Mouse (Mus musculus) cerebellum, adult 9-11 months (tissue): ENCODE results near the gene Cobll1.
"Not testable (repeated sequence)": the region's sequence is repeated elsewhere in the genome, so short reads cannot be mapped to it uniquely, and the experiment has no call there.

Source experiments
- DNase-seq: peaks from one replicate; pipeline ENCODE4 v3.0.0; 2022

The Cobll1 gene

DNA sequence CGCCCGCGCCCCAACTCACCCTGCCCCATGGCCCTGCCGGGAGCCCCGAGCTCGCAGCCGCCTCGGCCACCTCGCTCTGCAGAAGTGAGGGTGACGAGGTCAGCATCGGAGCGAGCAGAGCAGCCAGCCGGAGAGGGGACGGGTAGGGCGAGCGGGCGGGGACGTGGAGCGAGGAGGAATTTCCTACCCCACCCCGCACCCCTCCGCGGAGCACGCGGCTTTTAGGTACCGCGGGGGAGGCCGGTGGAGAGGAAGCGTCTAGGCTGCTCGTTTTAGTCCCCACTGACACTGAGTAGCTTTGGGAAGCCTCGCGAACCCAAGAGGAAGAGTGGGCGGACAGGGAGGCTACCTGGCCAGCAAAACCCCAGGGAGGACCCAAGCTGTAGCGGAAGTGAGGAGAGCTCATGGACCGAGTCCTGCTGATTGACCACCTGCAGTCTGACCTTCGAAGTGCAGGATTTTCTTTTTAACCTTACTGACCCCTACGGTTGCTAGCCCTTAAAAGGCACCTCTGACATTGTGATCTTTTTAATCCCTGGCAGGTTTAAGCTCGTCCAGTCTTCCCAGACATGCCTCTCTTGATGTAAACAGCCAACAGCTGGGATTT is at the start of gene Cobll1:
Gene Cobll1, minus strand, starts transcription at position 440 of the 607 bp plus-strand sequence.
- DNase-seq, result peak; percentile 13

GRCm38 (mm10) chr2:65288696-65289095 is 49.5 kb upstream of the Cobll1 start:
- no peak for DNase-seq

DNA sequence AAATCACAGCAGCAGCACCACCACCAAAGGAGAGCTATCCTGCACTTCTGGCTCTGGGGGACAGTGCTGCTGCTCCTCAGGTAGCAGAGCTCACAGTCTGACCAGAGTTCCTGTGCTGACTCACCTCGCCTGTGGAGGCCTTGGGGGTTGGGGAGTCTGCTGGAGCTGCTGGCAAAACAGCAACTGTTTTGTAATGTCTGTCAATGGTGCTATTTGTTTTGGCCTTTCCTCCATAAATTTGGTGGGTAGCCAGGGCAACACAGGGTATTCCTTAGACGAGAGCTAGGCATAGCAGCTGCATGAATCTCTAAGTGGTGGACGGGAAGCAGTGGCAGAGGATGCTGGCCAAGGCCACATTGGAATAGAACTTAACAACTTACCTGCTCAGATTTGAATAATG is 46.2 kb upstream of the Cobll1 start:
- DNase-seq, result peak; percentile 4

DNA sequence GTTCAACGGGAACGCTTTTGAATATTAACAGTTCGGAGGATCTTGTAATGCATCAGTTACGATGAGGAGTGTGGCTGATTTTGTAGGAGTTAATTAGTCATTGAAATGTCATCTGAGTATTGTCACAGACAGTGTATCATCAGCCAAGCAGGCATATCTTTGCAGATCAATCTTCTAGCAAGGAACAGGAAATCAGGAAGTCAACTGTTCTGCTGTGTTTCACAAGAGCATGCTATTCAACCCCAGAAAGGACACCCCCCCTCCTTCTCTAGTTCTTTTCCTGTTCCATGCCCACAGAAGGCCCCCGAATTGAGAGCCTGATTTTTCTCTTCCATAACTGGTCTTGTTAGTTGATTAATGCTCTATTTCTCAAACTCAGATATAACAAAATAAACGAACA is 43.8 kb upstream of the Cobll1 start:
- DNase-seq, result no peak

- no peak for DNase-seq
These were observed 40.0 kb upstream of the Cobll1 start for GRCm38 (mm10) chr2:65279029-65279690.

GRCm38 (mm10) chr2:65275443-65276061 is 36.3 kb upstream of the Cobll1 start:
- no peak for DNase-seq

DNA sequence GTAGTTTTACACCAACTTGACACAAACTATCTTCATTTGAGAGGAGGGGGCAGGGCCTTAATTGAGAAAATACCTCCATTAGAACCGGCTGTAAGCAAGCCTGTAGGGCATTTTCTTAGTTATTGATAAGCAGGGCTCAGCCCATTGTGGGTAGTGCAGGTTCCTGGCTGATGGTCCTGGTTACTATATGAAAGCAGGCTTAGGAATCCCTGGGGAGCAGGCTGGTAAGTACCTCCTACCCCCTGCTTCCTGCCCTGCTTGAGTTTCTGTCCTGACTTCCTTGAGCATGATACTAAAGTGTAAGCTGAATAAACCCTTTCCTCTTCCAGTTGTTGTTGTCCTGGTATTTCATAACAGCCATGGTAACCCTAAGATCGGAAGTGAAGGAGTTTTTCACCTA is 34.7 kb upstream of the Cobll1 start:
- DNase-seq, result no peak

GRCm38 (mm10) chr2:65268731-65269130 is 29.5 kb upstream of the Cobll1 start:
- DNase-seq, result no peak

GRCm38 (mm10) chr2:65267834-65268233 is 28.6 kb upstream of the Cobll1 start:
- no peak for DNase-seq

- DNase-seq, result no peak
These were observed 27.5 kb upstream of the Cobll1 start for GRCm38 (mm10) chr2:65266576-65267299.

GRCm38 (mm10) chr2:65262251-65262650 is 23.0 kb upstream of the Cobll1 start:
- no peak for DNase-seq

GRCm38 (mm10) chr2:65260828-65261227 is 21.6 kb upstream of the Cobll1 start:
- DNase-seq, result not testable (repeated sequence)

GRCm38 (mm10) chr2:65260400-65260799 is 21.2 kb upstream of the Cobll1 start:
- no peak for DNase-seq

DNA sequence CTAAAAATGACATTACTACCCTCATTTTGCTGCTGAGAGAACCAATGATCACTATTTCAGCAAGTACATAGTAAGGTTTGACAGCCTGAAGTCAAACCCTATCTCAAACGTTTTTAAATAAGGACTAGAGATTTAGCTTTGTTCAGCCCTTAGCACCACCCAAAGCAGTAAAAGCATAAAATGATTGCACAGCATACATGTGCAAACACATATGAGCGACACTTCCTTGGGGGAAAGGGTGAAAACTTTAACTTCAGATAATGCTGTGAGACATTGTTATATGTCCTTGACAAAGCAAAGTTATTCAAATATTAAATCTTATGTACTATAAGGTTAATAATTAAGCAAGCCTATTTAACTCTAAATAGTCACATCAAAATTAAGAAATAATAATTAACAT is 18.2 kb upstream of the Cobll1 start:
- DNase-seq, result no peak

- DNase-seq, result no peak
These were observed 17.5 kb upstream of the Cobll1 start for GRCm38 (mm10) chr2:65256494-65257254.

DNA sequence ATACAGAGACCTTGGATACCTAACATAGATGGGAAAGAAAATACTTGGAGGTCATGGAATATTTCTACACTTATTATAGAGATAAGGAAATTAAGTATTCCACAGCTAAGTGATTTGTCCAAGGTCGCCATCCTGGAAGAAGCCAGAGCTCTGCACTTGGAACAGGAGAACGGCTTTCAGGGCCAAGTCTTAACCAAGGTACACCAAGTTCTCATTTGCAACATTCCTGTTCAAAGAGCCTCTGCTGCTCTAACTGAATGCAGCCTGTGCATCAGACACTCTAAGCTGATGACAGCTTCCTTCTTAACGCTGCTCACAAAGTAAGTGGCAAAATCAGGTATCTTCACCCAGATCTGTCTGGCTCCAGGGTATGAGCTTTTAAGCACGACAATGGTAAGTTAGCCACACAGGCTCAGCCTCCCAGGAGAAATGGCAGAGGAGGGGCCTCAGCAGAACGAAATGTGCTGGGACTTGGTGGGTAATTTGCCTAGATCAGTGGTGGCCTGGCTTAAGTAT is 11.4 kb upstream of the Cobll1 start:
- DNase-seq, result no peak

DNA sequence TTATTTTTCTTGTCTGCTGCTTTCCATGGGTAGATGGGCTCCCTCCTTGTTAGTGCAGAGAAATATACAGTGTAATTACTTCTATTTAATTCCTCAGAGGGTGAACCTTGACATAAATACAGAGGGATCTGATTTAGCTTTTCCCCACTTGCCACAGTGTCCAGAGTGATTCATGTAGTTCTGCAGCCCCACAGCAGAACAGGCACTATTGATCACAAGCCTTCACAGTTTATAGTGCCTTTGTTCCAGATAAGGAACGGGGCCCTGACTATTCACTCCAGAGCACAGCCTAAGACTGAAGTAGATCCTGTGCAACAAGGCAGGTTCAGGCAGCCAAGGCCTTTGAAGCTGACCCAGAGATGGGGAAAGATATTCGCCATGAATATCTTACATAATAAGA is 10.4 kb upstream of the Cobll1 start:
- DNase-seq, result no peak

GRCm38 (mm10) chr2:65240173-65240745 is 1.1 kb upstream of the Cobll1 start:
- no peak for DNase-seq

- peak; percentile 42 for DNase-seq
These were observed 836 bp downstream of the Cobll1 start for GRCm38 (mm10) chr2:65238171-65238963.

DNA sequence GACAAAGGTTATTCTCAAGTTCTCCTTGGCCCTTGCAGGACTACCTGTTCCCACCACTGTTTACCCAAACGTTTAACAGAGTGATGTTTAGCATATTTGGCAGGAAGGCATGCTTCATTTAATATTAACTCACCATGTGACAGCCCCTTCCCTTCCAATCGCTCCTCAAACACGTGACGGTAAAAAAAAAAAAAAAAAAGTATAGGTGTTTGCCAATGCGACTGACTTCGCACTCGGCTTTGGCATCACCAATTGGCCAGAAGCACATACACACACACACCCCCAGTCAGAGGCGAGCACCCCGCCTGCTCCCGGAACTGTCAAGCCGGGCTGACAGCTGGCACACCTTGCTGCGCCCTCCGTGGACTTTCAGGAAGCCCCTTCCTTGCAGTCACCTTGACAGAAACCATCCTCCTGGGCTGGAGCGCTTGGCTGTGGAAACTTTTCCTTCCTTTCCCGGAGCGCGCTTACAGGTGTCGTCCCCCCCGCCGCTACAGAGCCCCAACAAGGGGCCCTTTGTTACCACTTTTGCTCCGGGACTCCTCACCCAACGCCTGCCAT is 1.5 kb downstream of the Cobll1 start:
- peak; percentile 7 for DNase-seq

GRCm38 (mm10) chr2:65237116-65237515 is 2.1 kb downstream of the Cobll1 start:
- no peak for DNase-seq
